Mouse (Mus musculus): ENCODE results near the gene Ttyh1.

GRCm38 (mm10) chr7:4088679-4089078, 30.5 kb upstream of the Ttyh1 start:
- TF ChIP-seq CTCF (IDR thresholded peaks at IDR 0.05) (no peak), EP300 (IDR thresholded peaks at IDR 0.05) (no peak)
